Mouse (Mus musculus) adrenal gland, postnatal 36 days (tissue): ENCODE measurements around the gene Rassf10. TPM values are rescaled to one million over a fixed set of nuclear protein-coding genes. Genes with fewer than 3 reads are reported as not detected.
A peak's percentile ranks its signal among the peaks of the same experiment; 100 is the strongest.

Experiments
- DNase-seq, 2 experiments: peaks; one replicate each; pipeline ENCODE4 v3.0.0; 2021; ENCODE audit warnings: mixed read lengths in 1 of 2
- total RNA-seq, 2 experiments: library from RNA; stranded (reverse); gene quantifications; 2 replicates each; pipeline ENCODE4 v1.2.3; 2021

Gene Rassf10
- total RNA-seq, 2 experiments from 2014 or later, result 3.4 to 8.0 TPM

- DNase-seq, result no peak
Observed at GRCm38 (mm10) chr7:112957630-112958029, 3.9 kb downstream of the Rassf10 start.

- no peak for DNase-seq
Observed at GRCm38 (mm10) chr7:112966382-112966781, 12.6 kb downstream of the Rassf10 start.

- no peak for DNase-seq
Observed at GRCm38 (mm10) chr7:112966786-112967185, 13.0 kb downstream of the Rassf10 start.

- DNase-seq, result no peak
Observed at GRCm38 (mm10) chr7:112983316-112983715, 29.6 kb downstream of the Rassf10 start.

- DNase-seq, result peak; percentile 49
Observed at GRCm38 (mm10) chr7:112984704-112985577, 31.2 kb downstream of the Rassf10 start.

GRCm38 (mm10) chr7:112985578-112985949, 31.8 kb downstream of the Rassf10 start:
- no peak for DNase-seq

- no peak for DNase-seq
Observed at GRCm38 (mm10) chr7:112992928-112993327, 39.2 kb downstream of the Rassf10 start.

GRCm38 (mm10) chr7:113003565-113004255, 49.9 kb downstream of the Rassf10 start:
- no peak for DNase-seq

GRCm38 (mm10) chr7:113005726-113006125, 52.0 kb downstream of the Rassf10 start:
- no peak for DNase-seq
